Mouse (Mus musculus): Measurements from ENCODE around the gene Gin1. TPM values are rescaled to one million over a fixed set of nuclear protein-coding genes. Genes with fewer than 3 reads are reported as not detected.
A peak's percentile ranks its signal among the peaks of the same experiment; 100 is the strongest.

Gene Gin1
- 14.0 and 16.7 TPM in 2 replicates for polyA plus RNA-seq (2015; fragmentation: Nextera tagmentation; extraction: Ambion mirVana)

DNA sequence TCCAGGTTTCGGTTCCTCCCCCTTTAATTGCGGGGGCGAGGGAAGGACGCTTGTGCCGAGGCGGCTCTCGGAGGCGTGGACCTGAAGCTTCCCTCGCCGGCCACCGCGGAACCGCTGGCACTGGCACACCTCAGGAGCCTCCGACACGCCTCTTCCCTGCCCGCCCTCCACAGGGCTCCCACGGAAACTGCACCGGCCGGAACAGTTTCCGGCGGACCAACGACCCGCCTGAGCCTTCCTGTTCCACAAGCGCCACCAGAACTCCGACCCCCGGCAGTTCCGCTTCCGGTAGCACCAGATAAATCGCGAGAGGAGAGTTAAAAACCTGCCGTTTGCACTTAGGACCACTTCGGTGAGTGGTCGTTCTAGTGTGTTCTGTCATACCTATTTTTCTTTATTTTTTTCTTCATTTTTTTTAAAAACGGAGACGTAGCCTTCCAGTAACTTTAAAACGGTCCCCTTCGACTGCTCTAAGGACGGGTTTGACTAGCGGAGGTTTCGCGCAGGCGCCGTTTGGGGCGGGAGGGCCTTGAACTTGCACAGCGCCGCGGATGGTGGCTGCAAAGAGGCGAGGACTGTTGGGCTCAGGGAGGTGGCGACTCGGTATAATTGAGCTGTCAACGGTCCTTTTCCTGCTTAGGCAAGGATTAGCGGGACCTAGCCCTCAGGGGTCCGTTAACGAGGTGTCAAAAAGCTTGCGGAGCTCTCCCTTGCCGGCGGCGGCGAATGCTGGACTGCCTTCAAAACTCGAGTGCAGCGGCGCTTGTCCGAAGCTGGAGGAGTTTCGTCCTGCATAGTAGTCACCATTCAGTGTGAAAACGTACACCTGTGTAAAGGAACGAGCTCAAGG is at the start of gene Gin1, which contains the start of gene Ppip5k2:
Gin1 (plus strand) TSS at position 269 of the 850 bp plus-strand sequence.
Ppip5k2 (minus strand) TSS at position 508 of the 850 bp plus-strand sequence.
- H3K27me3 ChIP-seq (replicated peaks), result no peaks in the 10 kb centered on the region
- no peaks in the 10 kb centered on the region for H3K9me3 ChIP-seq
- peak within 1 kb of the TSS; percentile 95 for H3K9ac ChIP-seq
- peak within 1 kb of the TSS; percentile 71 for H3K4me2 ChIP-seq
- peak; percentile 92 for ATAC-seq (ENCODE audit: extremely low read depth, insufficient number of reproducible peaks, low FRiP score, low TSS enrichment)
- H3K36me3 ChIP-seq, result no peaks in the 10 kb centered on the region
- H3K4me1 ChIP-seq, result peaks cover 31% of the 10 kb centered on the region
- under 1% methylated on average over 66 of the region's 66 CpGs for WGBS
- H3K27ac ChIP-seq (replicated peaks), result peak within 1 kb of the TSS; percentile 94
- peak within 1 kb of the TSS; percentile 90 for H3K4me3 ChIP-seq

DNA sequence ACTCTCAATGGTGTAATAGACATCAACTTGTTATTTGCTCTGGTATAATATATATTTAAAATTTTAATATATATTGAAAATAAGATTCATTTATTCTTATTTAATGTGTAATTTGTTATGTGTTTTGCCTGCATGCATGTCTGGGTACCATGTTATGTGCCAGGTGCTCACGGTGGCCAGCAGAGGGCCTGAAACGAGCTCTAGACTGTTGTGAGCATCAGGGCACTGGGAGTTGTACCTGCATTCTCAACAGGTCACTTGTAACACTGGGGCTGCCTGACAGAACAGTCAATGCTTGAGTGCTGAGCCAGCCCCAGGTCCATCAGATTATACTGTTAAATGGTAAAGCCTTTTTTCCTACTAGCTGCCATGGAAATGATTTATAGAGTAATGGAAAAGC is 43.2 kb upstream of the Gin1 start:
- Histone ChIP-seq H3K4me2 (no peak overlapping the region), H3K9ac (no peak overlapping the region), H3K4me1 (no peaks in the 10 kb centered on the region), H3K4me3 (no peak overlapping the region), H3K36me3 (peaks cover 55% of the 10 kb centered on the region), H3K27me3 (replicated peaks) (no peaks in the 10 kb centered on the region), H3K9me3 (no peaks in the 10 kb centered on the region), H3K27ac (replicated peaks) (no peak overlapping the region)
- ATAC-seq (ENCODE audit: extremely low read depth, insufficient number of reproducible peaks, low FRiP score, low TSS enrichment), result no peak
- 78% methylated on average over 2 of the region's 2 CpGs for WGBS

DNA sequence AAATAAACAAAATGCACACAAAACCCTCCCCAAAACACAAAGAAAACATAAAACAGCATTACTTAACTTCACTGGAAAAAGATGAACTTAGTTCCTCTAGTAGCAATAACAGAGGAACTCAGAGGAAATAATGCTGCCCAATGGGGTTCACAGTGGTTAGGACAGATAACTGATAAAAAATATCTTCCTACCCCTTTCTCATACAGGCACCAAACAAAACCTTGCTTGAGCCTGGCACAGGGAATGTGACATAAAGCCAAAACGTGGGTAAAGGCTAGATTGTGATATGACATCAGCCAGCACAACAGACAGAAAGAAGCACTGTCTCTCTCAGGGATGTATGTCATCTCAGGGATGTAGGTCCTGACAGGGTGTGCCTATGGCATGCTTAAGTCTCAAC is 40.6 kb upstream of the Gin1 start:
- Histone ChIP-seq H3K4me3 (no peak overlapping the region), H3K9ac (no peak overlapping the region), H3K36me3 (peaks cover 62% of the 10 kb centered on the region), H3K9me3 (no peaks in the 10 kb centered on the region), H3K27ac (replicated peaks) (no peak overlapping the region), H3K27me3 (replicated peaks) (no peaks in the 10 kb centered on the region), H3K4me1 (no peaks in the 10 kb centered on the region), H3K4me2 (no peak overlapping the region)
- ATAC-seq (ENCODE audit: extremely low read depth, insufficient number of reproducible peaks, low FRiP score, low TSS enrichment), result no peak
- WGBS, result 30% methylated on average over 1 of the region's 1 CpGs

DNA sequence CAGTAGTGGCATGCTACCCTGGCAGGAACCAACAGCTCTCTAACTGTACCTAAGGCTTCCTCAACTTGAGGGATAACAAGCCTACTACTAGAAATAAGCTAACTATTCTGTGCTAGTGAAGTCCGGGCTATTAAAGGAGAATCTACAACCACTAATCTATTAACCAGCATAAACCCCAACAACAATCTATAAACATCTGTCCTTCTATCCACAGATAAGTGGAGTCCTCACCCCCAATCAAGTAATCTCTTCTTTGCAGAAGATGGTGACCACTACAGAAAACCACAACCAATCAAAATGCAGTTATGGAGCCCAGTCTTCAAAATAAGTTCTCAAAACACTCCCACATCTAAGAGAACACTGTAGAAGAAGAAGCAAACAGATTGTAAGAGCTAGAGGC is 26.9 kb upstream of the Gin1 start:
- Histone ChIP-seq H3K27ac (replicated peaks) (no peak overlapping the region), H3K9ac (no peak overlapping the region), H3K4me1 (peaks cover 5% of the 10 kb centered on the region; the same call in 1 of the 2 replicates), H3K9me3 (no peaks in the 10 kb centered on the region), H3K4me3 (no peak overlapping the region), H3K4me2 (no peak overlapping the region), H3K27me3 (replicated peaks) (no peaks in the 10 kb centered on the region), H3K36me3 (peaks cover 75% of the 10 kb centered on the region)
- WGBS, result 100% methylated on average over 1 of the region's 1 CpGs
- ATAC-seq (ENCODE audit: extremely low read depth, insufficient number of reproducible peaks, low FRiP score, low TSS enrichment), result no peak

DNA sequence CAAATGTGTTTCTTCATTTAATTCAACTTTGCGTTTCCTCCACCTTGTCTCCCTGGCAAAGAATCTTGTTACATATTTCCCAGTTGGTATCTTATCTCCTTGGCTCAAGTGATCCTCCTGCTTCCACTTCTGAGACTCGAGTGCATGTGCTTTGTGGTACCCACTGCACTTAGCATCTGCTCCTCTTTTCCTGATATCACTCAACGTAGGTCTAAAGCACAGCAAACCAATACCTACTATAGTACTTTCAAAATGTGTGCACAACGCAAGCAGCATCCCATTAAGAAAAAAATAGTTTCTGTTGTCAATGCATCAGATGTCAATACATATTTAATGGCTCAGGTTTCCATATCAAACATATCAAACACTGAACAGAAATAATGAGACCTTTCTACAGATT is 24.3 kb upstream of the Gin1 start:
- WGBS, result 41% methylated on average over 4 of the region's 4 CpGs
- H3K4me1 ChIP-seq, result peaks cover 5% of the 10 kb centered on the region; the same call in 1 of the 2 replicates
- H3K27me3 ChIP-seq (replicated peaks), result no peaks in the 10 kb centered on the region
- H3K9ac ChIP-seq, result no peak overlapping the region
- no peak for ATAC-seq (ENCODE audit: extremely low read depth, insufficient number of reproducible peaks, low FRiP score, low TSS enrichment)
- H3K4me2 ChIP-seq, result no peak overlapping the region
- no peak overlapping the region for H3K4me3 ChIP-seq
- no peak overlapping the region for H3K27ac ChIP-seq (replicated peaks)
- no peaks in the 10 kb centered on the region for H3K9me3 ChIP-seq
- peaks cover 73% of the 10 kb centered on the region for H3K36me3 ChIP-seq

DNA sequence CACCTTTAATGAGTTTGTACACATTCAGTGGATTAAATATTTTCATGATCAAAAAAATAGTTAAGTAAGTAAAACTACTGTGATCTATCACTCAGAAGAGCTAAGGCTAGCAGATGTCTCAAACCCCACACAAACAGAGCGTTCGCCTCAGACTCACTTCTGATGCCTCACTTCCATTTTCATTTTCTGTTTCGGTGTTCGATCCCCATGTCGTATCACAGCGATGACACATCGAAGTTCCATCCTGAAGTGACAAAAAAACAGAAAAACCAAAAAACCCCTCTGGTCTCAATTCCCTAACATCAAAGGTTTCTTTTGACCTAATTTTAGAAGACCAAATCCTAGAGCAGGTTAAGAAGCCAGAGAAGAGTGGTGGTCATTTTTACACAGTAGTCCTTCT is 23.7 kb upstream of the Gin1 start:
- Histone ChIP-seq H3K9me3 (no peaks in the 10 kb centered on the region), H3K27me3 (replicated peaks) (no peaks in the 10 kb centered on the region), H3K4me2 (no peak overlapping the region), H3K4me1 (peaks cover 5% of the 10 kb centered on the region; the same call in 1 of the 2 replicates), H3K27ac (replicated peaks) (no peak overlapping the region), H3K4me3 (no peak overlapping the region), H3K9ac (no peak overlapping the region), H3K36me3 (peaks cover 73% of the 10 kb centered on the region)
- no peak for ATAC-seq (ENCODE audit: extremely low read depth, insufficient number of reproducible peaks, low FRiP score, low TSS enrichment)
- 96% methylated on average over 7 of the region's 7 CpGs for WGBS

DNA sequence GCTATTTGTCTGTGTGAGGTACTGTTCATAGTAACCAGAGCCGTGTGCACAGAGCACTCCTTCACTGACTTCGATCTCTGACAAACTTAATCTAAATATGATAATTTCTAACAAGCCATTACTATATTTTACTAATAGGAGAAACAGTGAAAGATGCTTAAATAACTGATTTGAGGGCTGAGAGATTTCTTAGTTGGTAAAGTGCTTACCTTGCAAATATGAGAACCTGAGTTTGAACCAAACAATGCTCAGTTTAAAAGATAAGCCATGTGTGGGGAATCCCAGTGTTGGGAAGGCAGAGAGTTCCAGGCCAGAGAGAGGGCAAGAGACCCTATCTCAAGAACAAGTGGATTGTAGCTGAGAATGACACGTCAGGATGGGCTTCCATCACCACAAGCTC is 21.8 kb upstream of the Gin1 start:
- Histone ChIP-seq H3K9ac (no peak overlapping the region), H3K4me3 (no peak overlapping the region), H3K27me3 (replicated peaks) (no peaks in the 10 kb centered on the region), H3K36me3 (peaks cover 76% of the 10 kb centered on the region), H3K27ac (replicated peaks) (no peak overlapping the region), H3K4me1 (peaks cover 5% of the 10 kb centered on the region; the same call in 1 of the 2 replicates), H3K4me2 (no peak overlapping the region), H3K9me3 (no peaks in the 10 kb centered on the region)
- 79% methylated on average over 3 of the region's 3 CpGs for WGBS
- ATAC-seq (ENCODE audit: extremely low read depth, insufficient number of reproducible peaks, low FRiP score, low TSS enrichment), result no peak

DNA sequence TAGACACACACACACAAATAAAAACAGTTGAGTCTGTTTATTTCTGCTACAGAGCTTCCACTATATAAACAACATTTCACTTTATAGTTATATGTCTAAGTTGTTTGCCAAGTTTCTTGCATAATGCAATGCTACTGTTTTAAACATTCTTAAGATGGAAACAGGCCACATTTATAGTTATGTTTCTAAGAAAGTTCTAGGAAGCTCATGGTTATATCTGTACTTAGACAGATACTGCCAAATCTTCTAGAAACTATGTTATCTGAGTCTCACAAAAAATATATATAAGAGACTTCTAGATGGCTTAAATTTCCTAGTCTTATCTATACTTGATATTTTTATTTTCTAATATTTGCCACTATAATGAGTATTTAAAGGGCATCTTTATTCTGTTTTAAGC is 16.8 kb upstream of the Gin1 start:
- no peak for ATAC-seq (ENCODE audit: extremely low read depth, insufficient number of reproducible peaks, low FRiP score, low TSS enrichment)
- Histone ChIP-seq H3K4me2 (no peak overlapping the region), H3K9me3 (no peaks in the 10 kb centered on the region), H3K4me1 (no peaks in the 10 kb centered on the region), H3K27ac (replicated peaks) (no peak overlapping the region), H3K9ac (no peak overlapping the region), H3K27me3 (replicated peaks) (no peaks in the 10 kb centered on the region), H3K36me3 (peaks cover 58% of the 10 kb centered on the region), H3K4me3 (no peak overlapping the region)

DNA sequence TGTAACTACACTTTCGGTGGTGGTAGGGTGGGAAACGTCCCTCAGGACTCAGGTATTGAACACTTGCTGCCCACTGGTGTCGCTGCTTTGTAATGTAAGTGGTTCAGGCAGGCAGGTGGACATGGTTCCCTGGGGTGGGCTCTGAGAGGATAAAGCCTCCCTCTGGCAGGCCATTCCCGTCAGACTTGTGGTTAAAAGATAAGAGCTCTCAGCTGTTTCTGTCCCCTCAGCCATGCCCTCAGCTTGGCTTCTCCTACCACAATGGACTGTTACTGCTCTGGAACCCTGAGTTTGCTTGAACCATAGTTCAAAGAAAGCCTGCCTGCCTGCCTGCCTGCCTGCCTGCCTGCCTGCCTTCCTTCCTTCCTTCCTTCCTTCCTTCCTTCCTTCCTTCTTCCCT is 15.6 kb upstream of the Gin1 start:
- Histone ChIP-seq H3K36me3 (peaks cover 54% of the 10 kb centered on the region), H3K9me3 (no peaks in the 10 kb centered on the region), H3K27ac (replicated peaks) (no peak overlapping the region), H3K4me1 (no peaks in the 10 kb centered on the region), H3K9ac (no peak overlapping the region), H3K27me3 (replicated peaks) (no peaks in the 10 kb centered on the region), H3K4me2 (no peak overlapping the region), H3K4me3 (no peak overlapping the region)
- ATAC-seq (ENCODE audit: extremely low read depth, insufficient number of reproducible peaks, low FRiP score, low TSS enrichment), result no peak
- WGBS, result 53% methylated on average over 4 of the region's 4 CpGs

DNA sequence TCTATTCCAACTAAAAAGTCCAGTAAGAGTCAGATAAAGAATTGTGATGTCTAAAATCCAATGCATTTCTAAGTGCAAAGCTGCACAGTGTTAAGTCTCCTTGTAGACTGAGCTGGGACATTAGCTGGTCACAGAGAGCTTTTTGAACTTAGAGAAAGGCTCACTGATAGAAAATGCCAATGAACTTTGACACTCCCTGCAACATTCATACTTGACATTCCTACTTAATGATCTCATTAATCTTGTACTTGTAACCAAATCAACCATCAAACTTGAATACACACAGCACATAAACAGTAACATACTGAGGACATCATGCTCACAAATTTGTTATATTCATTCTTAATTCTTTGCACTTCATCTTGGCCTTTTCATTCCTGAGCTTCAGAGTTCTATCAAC is 10.1 kb upstream of the Gin1 start:
- no peak overlapping the region for H3K9ac ChIP-seq
- peak overlapping the region; percentile 63 for H3K4me2 ChIP-seq
- H3K27ac ChIP-seq (replicated peaks), result 0 out of 2 replicates have a peak overlapping the region, but pooled peaks have one; percentile 16
- H3K4me3 ChIP-seq, result no peak overlapping the region
- no peaks in the 10 kb centered on the region for H3K27me3 ChIP-seq (replicated peaks)
- no peaks in the 10 kb centered on the region for H3K9me3 ChIP-seq
- ATAC-seq (ENCODE audit: extremely low read depth, insufficient number of reproducible peaks, low FRiP score, low TSS enrichment), result no peak
- peaks cover 17% of the 10 kb centered on the region; the same call in 1 of the 2 replicates for H3K4me1 ChIP-seq
- peaks cover 25% of the 10 kb centered on the region for H3K36me3 ChIP-seq

DNA sequence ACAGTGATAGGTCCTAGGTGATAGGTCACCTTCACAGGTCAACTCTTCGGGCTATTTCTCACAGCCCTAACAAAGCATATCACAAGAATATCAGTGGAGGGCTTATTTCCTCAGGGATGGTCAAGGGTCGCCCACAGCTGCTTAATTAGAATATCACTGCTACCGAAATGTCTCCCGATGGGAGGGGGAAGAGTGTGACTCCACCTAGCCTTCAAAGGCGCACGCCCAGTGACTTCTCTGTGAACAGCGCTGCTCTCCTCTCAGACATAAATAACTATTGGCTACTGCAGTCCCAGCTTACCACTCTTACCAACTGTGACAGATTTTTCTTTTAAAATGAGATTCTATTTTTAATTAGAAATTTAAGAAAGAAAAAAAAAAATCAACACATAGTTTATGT is 9.4 kb upstream of the Gin1 start:
- H3K27me3 ChIP-seq (replicated peaks), result no peaks in the 10 kb centered on the region
- 32% methylated on average over 7 of the region's 7 CpGs for WGBS
- H3K36me3 ChIP-seq, result peaks cover 17% of the 10 kb centered on the region
- H3K4me1 ChIP-seq, result peaks cover 19% of the 10 kb centered on the region; the same call in 1 of the 2 replicates
- H3K9me3 ChIP-seq, result no peaks in the 10 kb centered on the region
- no peak for ATAC-seq (ENCODE audit: extremely low read depth, insufficient number of reproducible peaks, low FRiP score, low TSS enrichment)
- peak overlapping the region; percentile 86 for H3K27ac ChIP-seq (replicated peaks)
- H3K4me2 ChIP-seq, result peak overlapping the region; percentile 63
- H3K4me3 ChIP-seq, result peak overlapping the region; percentile 34
- H3K9ac ChIP-seq, result no peak overlapping the region

DNA sequence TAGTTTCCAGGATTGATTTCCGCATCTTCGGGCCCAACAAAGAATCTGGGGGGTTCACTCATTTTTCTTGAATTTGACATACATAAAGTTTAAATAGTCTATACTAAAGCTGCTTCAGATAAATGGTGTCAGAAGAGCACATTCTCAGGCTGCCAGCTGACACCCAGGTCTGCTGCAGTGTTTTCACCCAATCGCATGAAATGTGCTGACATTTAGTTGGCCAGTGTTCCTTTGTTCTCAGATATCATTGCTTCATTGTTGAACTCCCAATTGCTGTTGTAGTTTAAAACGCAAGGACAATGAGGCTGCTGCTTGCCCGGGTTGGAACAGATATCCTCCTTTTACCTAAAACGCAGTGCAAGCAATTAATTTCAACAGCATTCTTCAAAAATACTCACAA is 8.5 kb upstream of the Gin1 start:
- H3K27me3 ChIP-seq (replicated peaks), result no peaks in the 10 kb centered on the region
- H3K4me1 ChIP-seq, result peaks cover 19% of the 10 kb centered on the region; the same call in 1 of the 2 replicates
- no peak for ATAC-seq (ENCODE audit: extremely low read depth, insufficient number of reproducible peaks, low FRiP score, low TSS enrichment)
- peak overlapping the region; percentile 63 for H3K4me2 ChIP-seq
- H3K4me3 ChIP-seq, result peak overlapping the region; percentile 34
- peaks cover 14% of the 10 kb centered on the region for H3K36me3 ChIP-seq
- 46% methylated on average over 6 of the region's 6 CpGs for WGBS
- no peaks in the 10 kb centered on the region for H3K9me3 ChIP-seq
- peak overlapping the region; percentile 58; the same call in 1 of the 2 replicates for H3K9ac ChIP-seq
- peak overlapping the region; percentile 86 for H3K27ac ChIP-seq (replicated peaks)
